Mouse (Mus musculus) thymus, postnatal 25 days (tissue): ENCODE results near the gene Vpreb1.
"Not testable (repeated sequence)": the region's sequence is repeated elsewhere in the genome, so short reads cannot be mapped to it uniquely, and the experiment has no call there.

Experiments used
- DNase-seq: peaks from one replicate; pipeline ENCODE4 v3.0.0; 2022

Gene Vpreb1

GRCm38 (mm10) chr16:16870617-16871331 lies at the start of gene Vpreb1, which contains the start of gene Top3b:
Gene Vpreb1, minus strand, starts transcription at chr16:16870843.
Gene Top3b, plus strand, starts transcription at chr16:16870736.
- peak; percentile 89 for DNase-seq

GRCm38 (mm10) chr16:16918441-16919117 lies 47.9 kb upstream of the Vpreb1 start:
- no peak for DNase-seq

GRCm38 (mm10) chr16:16913440-16913839 lies 42.8 kb upstream of the Vpreb1 start:
- DNase-seq, result no peak

GRCm38 (mm10) chr16:16911641-16912597 lies 41.3 kb upstream of the Vpreb1 start:
- DNase-seq, result peak; percentile 78

GRCm38 (mm10) chr16:16907799-16908198 lies 37.2 kb upstream of the Vpreb1 start:
- no peak for DNase-seq

GRCm38 (mm10) chr16:16903188-16903587 lies 32.5 kb upstream of the Vpreb1 start:
- DNase-seq, result no peak

- DNase-seq, result no peak
Measured at GRCm38 (mm10) chr16:16902329-16902728, 31.7 kb upstream of the Vpreb1 start.

- DNase-seq, result no peak
Measured at GRCm38 (mm10) chr16:16897056-16897584, 26.5 kb upstream of the Vpreb1 start.

- peak; percentile 98 for DNase-seq
Measured at GRCm38 (mm10) chr16:16896382-16897055, 25.9 kb upstream of the Vpreb1 start, which contains the start of gene Ppm1f. Gene Ppm1f, plus strand, starts transcription at chr16:16896469.

- DNase-seq, result no peak
Measured at GRCm38 (mm10) chr16:16896015-16896381, 25.4 kb upstream of the Vpreb1 start.

- DNase-seq, result no peak
Measured at GRCm38 (mm10) chr16:16892366-16892765, 21.7 kb upstream of the Vpreb1 start.

- no peak for DNase-seq
Measured at GRCm38 (mm10) chr16:16888341-16888740, 17.7 kb upstream of the Vpreb1 start.

- no peak for DNase-seq
Measured at GRCm38 (mm10) chr16:16879025-16879424, 8.4 kb upstream of the Vpreb1 start.

- DNase-seq, result no peak
Measured at GRCm38 (mm10) chr16:16870241-16870616, 414 bp downstream of the Vpreb1 start.

GRCm38 (mm10) chr16:16865696-16866561 lies 4.7 kb downstream of the Vpreb1 start:
- peak; percentile 31 for DNase-seq

GRCm38 (mm10) chr16:16865217-16865616 lies 5.4 kb downstream of the Vpreb1 start:
- no peak for DNase-seq

GRCm38 (mm10) chr16:16863978-16864377 lies 6.7 kb downstream of the Vpreb1 start, which contains the start of gene Igll1:
Gene Igll1, minus strand, starts transcription at chr16:16863985.
- no peak for DNase-seq

GRCm38 (mm10) chr16:16862288-16862687 lies 8.4 kb downstream of the Vpreb1 start:
- no peak for DNase-seq

GRCm38 (mm10) chr16:16856731-16857476 lies 13.7 kb downstream of the Vpreb1 start:
- no peak for DNase-seq

- not testable (repeated sequence) for DNase-seq
Measured at GRCm38 (mm10) chr16:16856054-16856453, 14.6 kb downstream of the Vpreb1 start.
